Mouse (Mus musculus): ENCODE results near the gene Ldhb. TPM values are rescaled to one million over a fixed set of nuclear protein-coding genes. Genes with fewer than 3 reads are reported as not detected.

Gene Ldhb
- total RNA-seq, 2 experiments from 2014 or later = 323 to 334 TPM

DNA sequence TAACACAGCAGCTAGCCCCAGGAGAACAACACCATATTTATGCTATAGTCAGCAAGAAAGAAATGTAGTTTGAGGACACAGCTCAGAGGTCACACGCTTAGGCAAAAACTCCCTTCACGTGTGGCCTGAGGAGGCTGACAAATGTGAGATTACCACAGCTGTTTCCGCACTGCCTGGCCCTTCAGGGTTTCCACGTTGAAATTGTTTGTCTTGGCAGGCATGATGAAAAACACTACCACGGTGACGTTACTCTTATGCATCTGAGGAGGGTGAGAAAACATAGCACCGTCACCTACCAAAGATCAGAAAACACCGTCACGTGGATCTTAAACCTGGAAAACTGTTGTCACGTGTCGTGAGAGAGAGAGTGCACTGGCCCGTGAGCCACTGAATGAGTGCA lies 56.4 kb downstream of the Ldhb start:
- DNase-seq (ENCODE audit: low spot score in 2 of 2) = no peak

Other genes starting within 250 kb of the Ldhb start
- gene Iapp, start 209.5 kb downstream of the Ldhb start, total RNA-seq (2021) = not detected
- gene Slco1a5, start 185.0 kb downstream of the Ldhb start, total RNA-seq (2021) = under 1 TPM in 1 of 2 experiments, not detected in 1; 0.39 TPM
- gene Pyroxd1, start 162.3 kb downstream of the Ldhb start, total RNA-seq (2021) = 10 to 100 TPM; 13.4 to 14.1 TPM
- gene Recql, start 120.9 kb downstream of the Ldhb start, total RNA-seq (2021) = 10 to 100 TPM; 25.7 to 27.6 TPM
- 10 to 100 TPM; 26.1 to 28.2 TPM for gene Golt1b, start 120.7 kb downstream of the Ldhb start, total RNA-seq (2021)
- 1 to 10 TPM; 1.8 to 1.9 TPM for gene Spx, start 94.5 kb downstream of the Ldhb start, total RNA-seq (2021)
- not detected for gene Gys2, start 34.8 kb downstream of the Ldhb start, total RNA-seq (2021)
- gene Kcnj8, start 63.7 kb upstream of the Ldhb start, total RNA-seq (2021) = 1 to 10 TPM; 4.6 to 5.0 TPM
- 1 to 10 TPM; 7.5 to 9.1 TPM for gene Abcc9, start 194.4 kb upstream of the Ldhb start, total RNA-seq (2021)
- gene Cmas, start 248.7 kb upstream of the Ldhb start, total RNA-seq (2021) = 100 to 1,000 TPM; 134 to 138 TPM